Mouse (Mus musculus) lung, embryonic 14.5 days (tissue): ENCODE measurements at regions not wholly inside any gene's neighbourhood (a gene's known extent, or its start where the extent isn't known, plus 50 kb on each side); places are given as distances from the start of the nearest gene placed in this dataset.

ENCODE experiments used
- ATAC-seq: fragments of 200-750 bp; cut with Nextera tagmentation; 2 replicates; pipeline ENCODE4 v1.8.0; 2017; ENCODE audit warnings: mild to moderate bottlenecking, moderate TSS enrichment, moderate library complexity; ENCODE audit not compliant: insufficient read depth
- DNase-seq: peaks from one replicate; pipeline ENCODE4 v3.0.0-alpha.2; 2015
- H3K27ac ChIP-seq: fragments of 300-500 bp; sonication (generic); 2 replicates; pipeline ENCODE4 v1.5.1; 2014; ENCODE audit warnings: low read depth, mild to moderate bottlenecking, moderate library complexity
- H3K27me3 ChIP-seq: fragments of 300-500 bp; sonication (generic); 2 replicates; pipeline ENCODE4 v1.6.1; 2014; ENCODE audit warnings: low read length, control low read depth; ENCODE audit not compliant: insufficient read depth
- H3K36me3 ChIP-seq: fragments of 300-500 bp; sonication (generic); 2 replicates; pipeline ENCODE4 v1.6.1; 2014; ENCODE audit warnings: control low read depth; ENCODE audit not compliant: insufficient read depth
- H3K4me1 ChIP-seq: fragments of 300-500 bp; sonication (generic); 2 replicates; pipeline ENCODE4 v1.6.1; 2014; ENCODE audit warnings: antibody characterized with exemption, control low read depth; ENCODE audit not compliant: insufficient read depth
- H3K4me2 ChIP-seq: fragments of 300-500 bp; sonication (generic); 2 replicates; pipeline ENCODE4 v1.6.1; 2014; ENCODE audit warnings: mild to moderate bottlenecking
- H3K4me3 ChIP-seq: fragments of 300-500 bp; sonication (generic); 2 replicates; pipeline ENCODE4 v1.5.1; 2014; ENCODE audit warnings: low read depth, low read length
- H3K9ac ChIP-seq: fragments of 300-500 bp; sonication (generic); 2 replicates; pipeline ENCODE4 v1.6.1; 2014
- H3K9me3 ChIP-seq: fragments of 300-500 bp; sonication (generic); 2 replicates; pipeline ENCODE4 v1.6.1; 2016; ENCODE audit warnings: low read depth, low read length, control low read depth
- CTCF ChIP-seq: IDR thresholded peaks from 2 replicates; pipeline ENCODE4 v1.5.1; 2016; ENCODE audit warnings: antibody characterized with exemption, low read depth
- WGBS: fragments of 180-500 bp; shearing (Covaris S2); extraction: QIAGEN DNeasy Blood & Tissue Kit; methylation state at CpG from one replicate; pipeline ENCODE4 v1.1.7; 2014; 5-methylcytosine and 5-hydroxymethylcytosine counted together

DNA sequence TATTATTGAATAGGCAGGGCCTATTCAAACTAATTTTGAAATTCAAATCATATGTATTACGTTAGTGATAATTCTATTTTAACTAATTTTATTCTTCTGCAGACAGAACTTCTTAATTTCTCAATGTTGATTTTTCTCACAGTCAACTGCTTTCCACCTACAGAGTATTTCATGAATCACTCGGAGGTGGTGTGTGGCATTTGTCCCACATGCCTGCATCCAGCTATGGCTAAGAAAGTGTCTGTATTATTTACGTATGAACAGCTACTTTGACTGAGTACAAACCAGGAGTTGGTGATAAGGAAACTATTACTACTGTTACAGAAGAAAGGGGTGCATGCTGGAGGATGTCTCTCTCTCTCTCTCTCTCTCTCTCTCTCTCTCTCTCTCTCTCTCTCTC, 619.5 kb upstream of the Tle4 start:
- WGBS, result 64% methylated on average over 3 of the region's 3 CpGs
- no peak overlapping the region for H3K4me2 ChIP-seq
- DNase-seq, result no peak
- H3K9ac ChIP-seq, result no peak overlapping the region
- no peaks in the 10 kb centered on the region for H3K4me1 ChIP-seq
- no peak for ATAC-seq
- no peaks in the 10 kb centered on the region for H3K36me3 ChIP-seq
- H3K4me3 ChIP-seq, result no peak overlapping the region
- no peak for TF ChIP-seq CTCF
- H3K9me3 ChIP-seq, result no peaks in the 10 kb centered on the region
- H3K27me3 ChIP-seq, result no peaks in the 10 kb centered on the region
- H3K27ac ChIP-seq, result no peak overlapping the region

DNA sequence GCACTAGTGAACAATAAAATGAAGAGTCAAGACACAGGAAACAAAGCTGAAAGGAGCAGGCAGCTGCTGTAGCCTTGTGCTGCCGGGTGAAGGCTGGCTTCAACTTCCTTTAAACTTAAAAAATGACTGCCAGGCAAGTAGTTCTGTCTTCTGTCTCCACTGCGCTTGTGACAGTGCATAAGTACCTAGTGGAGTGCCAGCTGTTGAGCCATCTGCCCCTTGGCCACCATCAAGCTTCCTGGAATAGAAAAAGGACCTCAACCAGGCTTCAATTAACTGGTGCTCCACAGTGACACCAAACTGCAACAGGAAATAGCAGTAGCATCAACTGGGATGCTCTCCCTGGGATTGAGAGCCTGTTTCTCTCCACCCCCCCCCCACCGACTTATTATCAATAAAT, 616.8 kb upstream of the Tle4 start:
- WGBS, result 58% methylated on average over 3 of the region's 3 CpGs
- no peak for TF ChIP-seq CTCF
- no peaks in the 10 kb centered on the region for H3K9me3 ChIP-seq

DNA sequence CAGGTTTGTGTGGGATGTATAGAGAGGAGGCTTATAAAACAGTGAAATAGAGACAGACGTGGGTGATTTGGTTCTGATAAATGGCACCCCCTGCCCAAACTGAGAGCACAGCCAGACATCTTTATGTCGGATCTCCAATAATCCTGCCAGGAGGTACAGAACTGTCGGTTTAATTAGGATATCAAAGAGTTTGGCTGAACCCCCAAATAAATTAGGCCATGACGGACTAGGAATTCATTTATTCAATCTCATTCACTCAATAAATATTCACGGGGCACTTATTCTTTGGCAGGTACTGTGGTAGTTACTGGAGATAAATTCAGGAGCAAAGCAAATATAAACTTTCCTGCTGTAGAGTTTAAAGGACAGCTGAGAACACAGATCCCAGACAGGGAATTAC, 615.0 kb upstream of the Tle4 start:
- no peak for DNase-seq
- no peak for ATAC-seq
- H3K9ac ChIP-seq, result no peak overlapping the region
- no peak for TF ChIP-seq CTCF
- H3K4me2 ChIP-seq, result no peak overlapping the region
- H3K27me3 ChIP-seq, result no peaks in the 10 kb centered on the region
- 47% methylated on average over 5 of the region's 5 CpGs for WGBS
- H3K9me3 ChIP-seq, result no peaks in the 10 kb centered on the region
- no peak overlapping the region for H3K27ac ChIP-seq
- no peaks in the 10 kb centered on the region for H3K4me1 ChIP-seq
- H3K4me3 ChIP-seq, result no peak overlapping the region
- no peaks in the 10 kb centered on the region for H3K36me3 ChIP-seq

More for the DNA sequence above, 616.8 kb upstream of the Tle4 start:
- no peak overlapping the region for H3K27ac ChIP-seq
- H3K4me2 ChIP-seq, result no peak overlapping the region
- no peak for DNase-seq
- no peak overlapping the region for H3K9ac ChIP-seq
- H3K27me3 ChIP-seq, result no peaks in the 10 kb centered on the region
- ATAC-seq, result no peak
- no peak overlapping the region for H3K4me3 ChIP-seq
- no peaks in the 10 kb centered on the region for H3K36me3 ChIP-seq
- no peaks in the 10 kb centered on the region for H3K4me1 ChIP-seq

DNA sequence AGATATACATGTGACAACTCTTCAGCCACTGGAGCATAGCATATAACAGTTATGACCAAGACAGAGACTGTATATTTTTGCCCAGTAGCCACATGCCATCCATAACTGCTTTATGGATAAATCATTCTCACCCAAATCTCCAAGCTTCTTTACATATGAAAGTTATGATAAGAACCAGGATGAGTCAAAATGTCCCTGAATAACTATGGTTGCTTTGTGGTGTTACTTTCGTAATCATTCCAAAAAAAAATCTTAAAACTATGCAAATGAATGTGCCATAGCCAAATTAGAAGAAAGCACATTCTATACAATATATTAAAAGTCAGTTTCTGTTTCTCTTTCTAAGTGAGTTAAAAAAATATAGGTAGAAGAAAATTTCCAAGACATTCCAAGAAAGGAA, 605.2 kb upstream of the Tle4 start:
- Histone ChIP-seq H3K9ac (no peak overlapping the region), H3K9me3 (no peaks in the 10 kb centered on the region), H3K4me1 (no peaks in the 10 kb centered on the region), H3K36me3 (no peaks in the 10 kb centered on the region), H3K27ac (no peak overlapping the region), H3K4me3 (no peak overlapping the region), H3K4me2 (no peak overlapping the region), H3K27me3 (no peaks in the 10 kb centered on the region)
- WGBS, result 80% methylated on average over 1 of the region's 1 CpGs
- DNase-seq, result no peak
- TF ChIP-seq CTCF, result no peak
- no peak for ATAC-seq

DNA sequence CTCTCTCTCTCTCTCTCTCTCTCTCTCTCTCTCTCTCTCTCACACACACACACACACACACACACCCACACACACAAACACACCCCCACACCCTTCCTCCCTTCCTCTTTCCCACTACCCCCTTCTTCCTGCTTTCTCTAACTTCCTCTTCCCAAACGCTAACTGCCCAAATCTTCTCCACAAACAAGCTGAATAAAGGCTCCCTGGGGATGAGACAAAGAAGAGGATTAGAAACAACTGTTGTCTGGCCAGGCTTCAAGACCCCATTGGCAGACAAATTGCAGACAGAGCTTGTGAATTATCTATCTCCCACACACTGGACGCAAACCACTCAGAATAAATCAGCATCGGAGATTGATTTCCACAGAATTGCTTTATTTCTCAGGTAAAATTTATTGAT, 603.4 kb upstream of the Tle4 start:
- Histone ChIP-seq H3K27me3 (no peaks in the 10 kb centered on the region), H3K4me2 (no peak overlapping the region), H3K4me1 (no peaks in the 10 kb centered on the region), H3K36me3 (no peaks in the 10 kb centered on the region), H3K27ac (no peak overlapping the region), H3K4me3 (no peak overlapping the region), H3K9me3 (no peaks in the 10 kb centered on the region), H3K9ac (no peak overlapping the region)
- 44% methylated on average over 3 of the region's 3 CpGs for WGBS
- ATAC-seq (no peak), DNase-seq (peak; percentile 12)
- TF ChIP-seq CTCF, result no peak

DNA sequence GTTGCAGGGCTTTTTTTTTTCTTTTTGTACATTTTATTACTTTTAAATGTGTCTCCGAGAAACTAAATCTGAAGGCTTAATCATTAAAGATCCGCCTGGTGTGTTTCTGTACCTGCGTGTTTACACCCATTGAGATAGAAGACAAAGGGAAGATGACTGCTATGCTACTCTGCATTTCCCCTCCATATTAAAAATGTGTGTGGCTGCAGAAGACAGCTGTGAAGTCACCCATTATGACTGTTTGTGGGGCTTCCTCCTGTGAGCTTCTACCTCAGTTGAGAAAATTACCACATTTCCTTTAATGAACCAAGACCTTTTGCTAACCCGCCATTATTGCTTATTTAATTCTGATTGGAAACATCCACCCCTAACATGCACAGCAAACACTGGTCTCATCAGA, 602.9 kb upstream of the Tle4 start:
- no peaks in the 10 kb centered on the region for H3K27me3 ChIP-seq
- no peaks in the 10 kb centered on the region for H3K4me1 ChIP-seq
- no peak overlapping the region for H3K9ac ChIP-seq
- H3K27ac ChIP-seq, result no peak overlapping the region
- H3K4me3 ChIP-seq, result no peak overlapping the region
- H3K9me3 ChIP-seq, result no peaks in the 10 kb centered on the region
- DNase-seq, result no peak
- TF ChIP-seq CTCF, result no peak
- no peaks in the 10 kb centered on the region for H3K36me3 ChIP-seq
- 72% methylated on average over 4 of the region's 4 CpGs for WGBS
- H3K4me2 ChIP-seq, result no peak overlapping the region
- no peak for ATAC-seq

DNA sequence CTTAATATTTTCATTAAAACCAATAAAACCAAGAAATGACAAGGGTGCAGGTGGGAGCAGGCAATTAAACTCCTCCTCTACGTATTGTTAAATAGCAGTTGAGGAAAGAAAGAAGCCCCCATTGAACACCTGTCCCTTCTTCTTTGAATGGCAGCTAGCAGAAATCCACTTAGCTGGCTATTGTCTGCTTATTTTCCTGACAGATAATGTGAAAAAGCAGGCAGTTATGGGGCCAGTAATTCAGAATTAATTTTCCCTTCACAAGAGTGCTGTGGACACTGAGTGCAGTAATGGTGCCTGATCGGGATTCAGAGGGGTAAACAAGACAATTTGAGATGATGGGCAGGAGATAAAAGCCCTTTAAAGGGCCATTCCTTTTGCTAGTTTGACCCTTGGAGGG, 602.5 kb upstream of the Tle4 start:
- no peak overlapping the region for H3K4me2 ChIP-seq
- no peak overlapping the region for H3K9ac ChIP-seq
- DNase-seq (no peak), ATAC-seq (no peak)
- no peaks in the 10 kb centered on the region for H3K9me3 ChIP-seq
- H3K4me1 ChIP-seq, result no peaks in the 10 kb centered on the region
- H3K4me3 ChIP-seq, result no peak overlapping the region
- no peak overlapping the region for H3K27ac ChIP-seq
- TF ChIP-seq CTCF, result no peak
- H3K27me3 ChIP-seq, result no peaks in the 10 kb centered on the region
- WGBS, result 52% methylated on average over 2 of the region's 2 CpGs
- no peaks in the 10 kb centered on the region for H3K36me3 ChIP-seq

DNA sequence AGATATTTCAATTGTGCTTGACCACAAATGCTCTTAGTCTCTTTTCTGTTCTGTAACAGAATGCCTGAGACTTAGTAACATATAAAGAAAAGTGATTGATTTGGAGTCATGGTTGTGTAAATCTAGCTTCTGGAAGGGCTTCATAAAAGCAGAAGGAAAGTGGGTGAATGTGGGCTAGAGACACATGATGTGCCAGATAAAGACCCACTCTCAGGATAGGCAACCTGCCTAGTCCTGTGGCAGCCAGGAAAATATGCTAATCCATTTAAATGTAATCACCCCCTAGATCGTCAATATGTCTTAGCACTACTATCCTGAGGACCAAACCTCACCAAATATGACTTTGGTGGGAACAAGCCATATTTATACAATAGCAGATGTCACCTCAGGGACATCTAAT, 601.8 kb upstream of the Tle4 start:
- Histone ChIP-seq H3K4me3 (no peak overlapping the region), H3K4me1 (no peaks in the 10 kb centered on the region), H3K27ac (no peak overlapping the region), H3K9me3 (no peaks in the 10 kb centered on the region), H3K27me3 (no peaks in the 10 kb centered on the region), H3K9ac (no peak overlapping the region), H3K4me2 (no peak overlapping the region), H3K36me3 (no peaks in the 10 kb centered on the region)
- DNase-seq, result no peak
- TF ChIP-seq CTCF, result no peak
- WGBS, result 67% methylated on average over 1 of the region's 1 CpGs
- no peak for ATAC-seq
